Mouse (Mus musculus) left cerebral cortex, adult 2 months (tissue): ENCODE results near the gene Cyb561d1. TPM values are rescaled to one million over a fixed set of nuclear protein-coding genes. Genes with fewer than 3 reads are reported as not detected.

Experiments used
- DNase-seq, 2 experiments: peaks; one replicate each; pipeline ENCODE4 v3.0.0; 2021 to 2022; ENCODE audit warnings: low spot score in 2 of 2, mixed read lengths in 1 of 2; ENCODE audit errors: extremely low spot score in 1 of 2
- H3K27ac ChIP-seq: fragments of 200-600 bp; 2 replicates; pipeline ENCODE4 v1.8.1; 2022
- H3K4me3 ChIP-seq: fragments of 200-600 bp; 2 replicates; pipeline ENCODE4 v1.8.1; 2022
- CTCF ChIP-seq: fragments of 200-600 bp; IDR thresholded peaks from 2 replicates; pipeline ENCODE4 v1.8.1; 2022; ENCODE audit warnings: antibody characterized with exemption, mild to moderate bottlenecking, moderate library complexity
- intact Hi-C: fragments of 180-260 bp; cut with DNase I; formaldehyde crosslinking; loops from one replicate; pipeline ENCODE4 v1.15.1; 2025
- total RNA-seq, 2 experiments: library from RNA; stranded (reverse); gene quantifications; 2 replicates each; pipeline ENCODE4 v1.2.3; 2021

Gene Cyb561d1
- total RNA-seq, 2 experiments from 2014 or later = 18.8 to 20.7 TPM

DNA sequence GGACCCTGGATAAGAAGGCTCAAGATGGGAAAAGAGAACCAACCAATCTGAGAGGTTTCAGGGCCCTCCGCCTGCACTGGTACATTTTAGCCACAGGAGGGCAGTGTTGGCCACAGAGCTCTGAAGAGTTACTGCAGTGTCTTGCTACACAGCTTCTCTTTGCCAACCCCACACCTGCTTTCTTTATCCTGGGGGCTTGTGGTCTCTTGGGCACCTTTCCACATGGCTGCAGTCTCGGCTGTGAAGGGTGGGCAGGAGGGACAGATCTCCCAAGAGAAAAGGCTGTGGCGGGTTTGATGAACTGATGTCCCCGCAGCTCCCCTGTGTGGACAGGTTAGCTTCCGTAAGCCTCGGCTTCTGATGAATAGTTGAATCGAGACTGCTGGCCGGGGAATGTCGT is 36.2 kb downstream of the Cyb561d1 start:
- peak; percentile 78 to 88 for DNase-seq
- TF ChIP-seq CTCF = peak; percentile 99
- intact Hi-C loops = loop anchor here (1.0 to 5.0 kb wide), 3 partner anchors 39 to 222 kb away; partner anchors contain the start of gene Psma5
- H3K27ac ChIP-seq = peak overlapping the region; percentile 32; the same call in 1 of the 2 replicates
- peak overlapping the region; percentile 25; the same call in 1 of the 2 replicates for H3K4me3 ChIP-seq

DNA sequence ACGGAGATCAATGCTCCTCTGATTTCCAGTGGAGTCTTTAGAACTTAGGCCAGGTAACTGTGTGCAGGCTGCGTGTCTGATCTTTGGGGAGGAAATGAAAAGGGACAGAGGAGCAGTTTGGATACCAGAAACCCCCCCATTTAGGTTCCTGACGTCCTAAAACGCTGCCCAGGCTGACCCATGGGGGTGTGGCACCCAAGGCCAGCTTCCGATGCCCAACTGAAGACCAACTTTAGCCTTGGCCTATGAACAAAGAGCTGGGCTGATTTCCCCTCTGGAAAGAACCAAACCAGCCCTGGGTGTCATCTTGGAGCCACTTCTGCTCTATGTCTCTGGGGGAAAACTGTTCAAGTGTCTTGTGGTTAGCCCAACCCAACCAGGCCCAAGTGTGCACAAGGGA is 36.9 kb downstream of the Cyb561d1 start:
- H3K27ac ChIP-seq = no peak overlapping the region
- intact Hi-C loops = loop anchor here (1.0 to 2.0 kb wide), 2 partner anchors 40 to 93 kb away; partner anchors contain the start of gene Psma5
- DNase-seq = no peak
- no peak for TF ChIP-seq CTCF
- no peak overlapping the region for H3K4me3 ChIP-seq

DNA sequence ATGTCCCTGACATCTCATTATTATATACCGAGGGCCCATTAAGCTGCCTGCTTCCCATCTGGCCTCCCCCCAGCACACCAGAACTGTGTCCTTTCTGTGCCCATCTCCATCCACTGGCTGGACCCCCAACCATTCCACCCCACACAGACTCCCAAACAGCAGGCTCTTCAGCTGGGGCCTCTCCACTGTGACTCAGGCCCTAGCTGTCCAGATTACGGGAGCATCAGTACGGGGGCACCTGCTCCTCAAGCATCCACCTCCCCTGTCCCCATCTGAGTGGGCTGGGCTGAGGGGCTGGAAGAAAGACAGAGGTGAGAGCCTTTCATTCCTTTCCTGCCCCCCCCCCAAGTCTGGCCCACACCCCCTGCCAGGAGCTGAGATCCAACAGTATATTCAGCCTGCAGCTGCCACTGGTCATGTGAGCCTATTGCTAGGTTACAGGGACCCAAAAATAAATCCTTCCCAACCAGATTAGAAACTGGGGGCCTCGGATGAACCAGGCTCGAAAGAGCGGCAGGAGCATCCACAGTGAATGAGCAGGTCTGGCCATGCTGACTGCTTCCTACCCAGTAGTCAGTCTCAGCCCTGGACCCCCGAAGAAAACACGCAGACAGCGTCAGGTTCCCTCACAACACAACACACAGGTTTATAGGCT is 42.5 kb downstream of the Cyb561d1 start:
- no peak for TF ChIP-seq CTCF
- no peak overlapping the region for H3K4me3 ChIP-seq
- intact Hi-C loops = no loop called here
- peak overlapping the region; percentile 95 for H3K27ac ChIP-seq
- peak; percentile 65 for DNase-seq

DNA sequence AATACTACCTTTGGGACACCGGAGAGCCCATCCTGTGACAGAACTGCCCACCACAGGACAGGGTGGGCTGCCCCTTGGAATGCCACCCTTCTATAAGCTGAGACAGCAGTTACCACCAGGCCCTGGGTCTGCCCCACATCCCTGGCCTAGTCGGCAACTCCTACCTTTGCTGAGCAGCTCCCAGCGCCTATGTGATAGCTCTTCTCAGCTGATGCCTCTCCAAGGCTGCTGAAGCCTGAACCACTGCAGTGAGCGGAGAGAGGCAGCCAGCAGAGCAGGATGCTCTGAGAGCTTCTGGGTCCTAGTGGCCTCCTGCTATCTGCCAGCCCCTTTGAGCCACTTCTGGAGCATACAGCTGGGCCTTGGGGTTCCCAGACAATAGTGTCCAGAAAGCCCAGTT is 46.4 kb downstream of the Cyb561d1 start, which contains the start of gene Gpr61:
Gene Gpr61, minus strand, starts transcription at position 227 of the 400 bp plus-strand sequence.
- intact Hi-C loops = no loop called here
- H3K4me3 ChIP-seq = peak within 1 kb of the TSS; percentile 73
- peak within 1 kb of the TSS; percentile 96 for H3K27ac ChIP-seq
- no peak for TF ChIP-seq CTCF
- DNase-seq = peak; percentile 69 to 73

DNA sequence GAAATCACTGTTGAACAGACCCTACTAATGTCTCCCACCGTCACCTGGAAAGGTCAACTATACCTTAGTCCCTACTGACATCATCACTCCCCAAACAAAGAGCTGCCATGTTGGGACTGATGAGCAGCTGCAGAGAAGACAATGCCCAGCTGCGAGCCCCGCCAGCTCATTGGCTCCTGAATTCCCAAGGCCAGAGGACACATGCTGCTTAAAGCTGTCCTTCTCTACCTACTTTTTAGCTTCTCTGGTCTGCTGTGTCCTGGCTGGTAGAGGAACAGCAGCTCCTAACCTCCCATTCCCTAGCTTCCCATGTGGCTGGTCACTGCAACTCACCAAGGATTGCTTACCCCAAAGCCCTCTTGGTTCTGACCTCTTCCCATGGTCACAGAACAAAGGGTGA is 48.7 kb downstream of the Cyb561d1 start:
- no peak for DNase-seq
- TF ChIP-seq CTCF = no peak
- no peak overlapping the region for H3K27ac ChIP-seq
- intact Hi-C loops = no loop called here
- H3K4me3 ChIP-seq = no peak overlapping the region

DNA sequence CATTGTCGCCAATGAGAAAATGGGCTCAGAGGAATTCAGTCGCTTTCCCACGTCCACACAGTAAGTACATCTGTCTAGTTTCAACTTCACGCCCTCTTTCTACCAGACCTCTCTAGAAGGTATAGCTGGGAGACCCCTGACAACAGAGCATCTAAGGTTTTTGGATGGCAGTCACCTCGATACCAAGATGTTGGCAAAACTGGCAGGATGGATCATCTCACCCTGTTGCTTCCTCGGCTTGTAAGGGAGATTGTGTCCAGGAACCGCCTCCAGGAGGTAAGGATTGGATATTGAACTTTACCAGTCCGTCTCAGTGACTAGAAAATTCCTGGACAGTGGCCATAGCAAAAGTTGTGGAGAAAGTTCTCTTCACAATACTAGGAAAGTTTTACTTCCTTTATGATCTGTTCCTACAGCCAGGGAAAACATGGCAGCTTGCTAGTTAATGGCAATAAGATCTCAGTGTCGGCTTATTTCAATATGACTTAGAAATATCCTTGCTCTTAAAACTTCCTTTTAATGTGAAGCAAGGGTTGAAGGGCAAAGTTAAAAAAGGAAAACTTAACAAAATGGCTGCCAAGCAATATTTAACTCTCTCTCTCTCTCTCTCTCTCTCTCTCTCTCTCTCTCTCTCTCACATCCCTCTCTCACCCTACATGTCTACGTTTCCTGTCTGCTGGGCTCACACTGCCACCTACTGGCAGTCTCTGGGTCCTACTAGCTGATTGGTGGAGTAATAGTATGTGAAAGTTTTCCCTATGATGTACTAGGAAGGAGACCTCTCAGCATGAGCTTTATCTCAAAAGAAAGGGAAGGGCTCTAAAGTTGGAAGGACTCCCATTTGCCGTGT is 53.4 kb downstream of the Cyb561d1 start:
- Histone ChIP-seq H3K27ac (no peak overlapping the region), H3K4me3 (no peak overlapping the region)
- intact Hi-C loops = loop anchor here (1.0 to 5.0 kb wide), 6 partner anchors 60 to 455 kb away; partner anchors contain the start of genes Ampd2, Gstm1 and Gstm7
- DNase-seq = peak; percentile 84 to 90
- TF ChIP-seq CTCF = peak; percentile 83

DNA sequence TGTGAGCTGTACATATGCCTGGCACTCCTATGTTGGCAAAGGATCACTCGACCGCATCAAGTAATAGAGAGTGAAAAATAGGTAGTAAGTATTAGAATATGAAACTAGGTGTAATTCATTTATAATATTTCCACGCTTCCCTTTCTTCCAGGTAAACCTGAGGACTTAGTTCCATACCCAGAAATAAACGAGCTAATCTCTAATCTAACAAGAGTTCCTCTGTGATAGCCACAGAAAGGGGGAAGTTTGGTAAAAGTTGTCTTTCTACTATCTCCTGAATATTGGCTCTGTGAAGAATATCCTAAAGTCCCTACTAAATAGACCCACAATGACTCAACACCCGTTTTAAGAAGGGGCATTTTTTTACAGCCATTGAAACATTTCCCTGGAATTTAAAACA is 54.3 kb downstream of the Cyb561d1 start:
- DNase-seq = no peak
- H3K4me3 ChIP-seq = peak overlapping the region; percentile 67; the same call in 1 of the 2 replicates
- H3K27ac ChIP-seq = peak overlapping the region; percentile 97
- intact Hi-C loops = loop anchor here (5.0 kb wide), 4 partner anchors 59 to 454 kb away; partner anchors contain the start of genes Ampd2, Gstm1 and Gstm7
- TF ChIP-seq CTCF = no peak

Other genes starting within 250 kb of the Cyb561d1 start
- not detected for gene Gstm3, start 231.9 kb downstream of the Cyb561d1 start, total RNA-seq
- 1 to 10 TPM; 2.0 to 4.6 TPM for gene Gstm2, start 214.8 kb downstream of the Cyb561d1 start, total RNA-seq
- 100 to 1,000 TPM; 266 to 284 TPM for gene Gstm1, start 183.2 kb downstream of the Cyb561d1 start, total RNA-seq
- gene Gstm4, start 156.3 kb downstream of the Cyb561d1 start, total RNA-seq = 1 to 10 TPM; 7.8 to 8.0 TPM
- 10 to 100 TPM; 58.8 to 61.4 TPM for gene Ampd2, start 114.6 kb downstream of the Cyb561d1 start, total RNA-seq
- gene Gnat2, start 108.4 kb downstream of the Cyb561d1 start, total RNA-seq = not detected
- gene Gnai3, start 55.1 kb downstream of the Cyb561d1 start, total RNA-seq = 10 to 100 TPM; 26.9 to 28.6 TPM
- 10 to 100 TPM; 17.0 to 19.0 TPM for gene Gpr61, start 46.3 kb downstream of the Cyb561d1 start, total RNA-seq
- gene Amigo1, start 14.9 kb downstream of the Cyb561d1 start, total RNA-seq = 10 to 100 TPM; 80.2 to 82.8 TPM
- 10 to 100 TPM; 30.6 to 32.8 TPM for gene Atxn7l2, start 9.7 kb upstream of the Cyb561d1 start, total RNA-seq
- gene Sypl2, start 25.4 kb upstream of the Cyb561d1 start, total RNA-seq = 1 to 10 TPM; 1.7 to 2.0 TPM
- 10 to 100 TPM; 64.9 to 80.9 TPM for gene Psma5, start 55.7 kb upstream of the Cyb561d1 start, total RNA-seq
- 100 to 1,000 TPM; 310 to 316 TPM for gene Sort1, start 82.9 kb upstream of the Cyb561d1 start, total RNA-seq
- 1 to 10 TPM in 1 of 2 experiments, not detected in 1; 1.0 TPM for gene Mybphl, start 163.7 kb upstream of the Cyb561d1 start, total RNA-seq
- 10 to 100 TPM; 18.9 to 21.2 TPM for gene Psrc1, start 182.6 kb upstream of the Cyb561d1 start, total RNA-seq
- 100 to 1,000 TPM; 163 to 185 TPM for gene Celsr2, start 214.3 kb upstream of the Cyb561d1 start, total RNA-seq
- 100 to 1,000 TPM; 216 to 222 TPM for gene Sars, start 244.0 kb upstream of the Cyb561d1 start, total RNA-seq